Mouse (Mus musculus): ENCODE results near the gene Pdxdc1. TPM values are rescaled to one million over a fixed set of nuclear protein-coding genes. Genes with fewer than 3 reads are reported as not detected.

Pdxdc1 gene
- polyA plus RNA-seq, 1 experiment = 77.3 TPM

DNA sequence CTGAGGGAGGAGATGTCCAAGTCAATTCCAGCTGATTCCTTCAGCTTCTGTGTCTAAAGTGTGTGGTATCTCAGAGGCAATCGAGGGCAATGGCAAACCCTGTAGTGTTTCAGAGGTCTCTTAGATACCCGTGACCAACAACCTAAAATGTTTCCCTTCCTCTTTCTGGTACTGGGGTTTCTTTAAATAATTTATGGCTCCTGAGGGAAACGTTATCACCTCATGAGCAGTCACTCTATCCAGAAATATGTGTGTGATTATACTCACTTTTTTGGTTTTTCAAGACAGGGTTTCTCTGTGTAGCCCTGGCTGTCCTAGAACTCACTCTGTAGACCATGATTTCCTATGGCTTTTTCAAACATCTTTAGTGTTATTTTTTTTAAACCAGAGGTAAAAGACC is 4.4 kb upstream of the Pdxdc1 start:
- TF ChIP-seq CTCF (conservative IDR thresholded peaks at IDR 0.05; ENCODE audit: insufficient read depth, insufficient read length, low read depth, low read length) (no peak), POLR2A (IDR thresholded peaks at IDR 0.05; ENCODE audit: low read depth, low read length) (no peak)
- no peak for DNase-seq
- Histone ChIP-seq H3K4me3 (ENCODE audit: insufficient read depth, low read depth, low read length) (no peak overlapping the region), H3K4me1 (ENCODE audit: control insufficient read depth, insufficient read depth, low read length) (peaks cover 2% of the 10 kb centered on the region; the same call in 1 of the 2 replicates), H3K27ac (ENCODE audit: insufficient read depth, low read depth, low read length) (no peak overlapping the region), H3K27me3 (replicated peaks; ENCODE audit: control insufficient read depth, insufficient read depth, low read length) (no peaks in the 10 kb centered on the region), H3K36me3 (ENCODE audit: control insufficient read depth, insufficient read depth, low read length) (no peaks in the 10 kb centered on the region)
- WGBS = 66% methylated on average over 3 of the region's 3 CpGs

GRCm38 (mm10) chr16:13903488-13903887 is 557 bp upstream of the Pdxdc1 start:
- Histone ChIP-seq H3K4me3 (ENCODE audit: insufficient read depth, low read depth, low read length) (peak overlapping the region; percentile 76), H3K27ac (ENCODE audit: insufficient read depth, low read depth, low read length) (peak overlapping the region; percentile 75), H3K36me3 (ENCODE audit: control insufficient read depth, insufficient read depth, low read length) (no peaks in the 10 kb centered on the region), H3K4me1 (ENCODE audit: control insufficient read depth, insufficient read depth, low read length) (peaks cover 10% of the 10 kb centered on the region; the same call in 1 of the 2 replicates), H3K27me3 (replicated peaks; ENCODE audit: control insufficient read depth, insufficient read depth, low read length) (no peaks in the 10 kb centered on the region)
- TF ChIP-seq POLR2A (IDR thresholded peaks at IDR 0.05; ENCODE audit: low read depth, low read length) (no peak), CTCF (conservative IDR thresholded peaks at IDR 0.05; ENCODE audit: insufficient read depth, insufficient read length, low read depth, low read length) (peak; percentile 67)
- peak; percentile 88 for DNase-seq
- WGBS = 4% methylated on average over 8 of the region's 8 CpGs

- no peak for DNase-seq
- under 1% methylated on average over 30 of the region's 30 CpGs for WGBS
- Histone ChIP-seq H3K27me3 (replicated peaks; ENCODE audit: control insufficient read depth, insufficient read depth, low read length) (no peaks in the 10 kb centered on the region), H3K4me3 (ENCODE audit: insufficient read depth, low read depth, low read length) (peak overlapping the region; percentile 76), H3K4me1 (ENCODE audit: control insufficient read depth, insufficient read depth, low read length) (peaks cover 10% of the 10 kb centered on the region; the same call in 1 of the 2 replicates), H3K27ac (ENCODE audit: insufficient read depth, low read depth, low read length) (peak overlapping the region; percentile 52), H3K36me3 (ENCODE audit: control insufficient read depth, insufficient read depth, low read length) (no peaks in the 10 kb centered on the region)
- TF ChIP-seq CTCF (conservative IDR thresholded peaks at IDR 0.05; ENCODE audit: insufficient read depth, insufficient read length, low read depth, low read length) (no peak), POLR2A (IDR thresholded peaks at IDR 0.05; ENCODE audit: low read depth, low read length) (no peak)
Observed at GRCm38 (mm10) chr16:13902397-13902831, 517 bp downstream of the Pdxdc1 start.

- DNase-seq = no peak
- Histone ChIP-seq H3K27ac (ENCODE audit: insufficient read depth, low read depth, low read length) (no peak overlapping the region), H3K27me3 (replicated peaks; ENCODE audit: control insufficient read depth, insufficient read depth, low read length) (no peaks in the 10 kb centered on the region), H3K4me1 (ENCODE audit: control insufficient read depth, insufficient read depth, low read length) (peaks cover 10% of the 10 kb centered on the region; the same call in 1 of the 2 replicates), H3K36me3 (ENCODE audit: control insufficient read depth, insufficient read depth, low read length) (no peaks in the 10 kb centered on the region; the same call in 1 of the 2 replicates), H3K4me3 (ENCODE audit: insufficient read depth, low read depth, low read length) (no peak overlapping the region)
- TF ChIP-seq CTCF (conservative IDR thresholded peaks at IDR 0.05; ENCODE audit: insufficient read depth, insufficient read length, low read depth, low read length) (no peak), POLR2A (IDR thresholded peaks at IDR 0.05; ENCODE audit: low read depth, low read length) (no peak)
- 48% methylated on average over 2 of the region's 2 CpGs for WGBS
Observed at GRCm38 (mm10) chr16:13898981-13899380, 4.0 kb downstream of the Pdxdc1 start.

- H3K27me3 ChIP-seq (replicated peaks; ENCODE audit: control insufficient read depth, insufficient read depth, low read length) = no peaks in the 10 kb centered on the region
- H3K36me3 ChIP-seq (ENCODE audit: control insufficient read depth, insufficient read depth, low read length) = no peaks in the 10 kb centered on the region; the same call in 1 of the 2 replicates
- 83% methylated on average over 3 of the region's 3 CpGs for WGBS
- no peak overlapping the region for H3K27ac ChIP-seq (ENCODE audit: insufficient read depth, low read depth, low read length)
- H3K4me1 ChIP-seq (ENCODE audit: control insufficient read depth, insufficient read depth, low read length) = no peaks in the 10 kb centered on the region; the same call in 1 of the 2 replicates
- no peak for DNase-seq
- H3K4me3 ChIP-seq (ENCODE audit: insufficient read depth, low read depth, low read length) = no peak overlapping the region
- TF ChIP-seq CTCF (conservative IDR thresholded peaks at IDR 0.05; ENCODE audit: insufficient read depth, insufficient read length, low read depth, low read length) (no peak), POLR2A (IDR thresholded peaks at IDR 0.05; ENCODE audit: low read depth, low read length) (no peak)
Observed at GRCm38 (mm10) chr16:13896357-13896756, 6.6 kb downstream of the Pdxdc1 start.

DNA sequence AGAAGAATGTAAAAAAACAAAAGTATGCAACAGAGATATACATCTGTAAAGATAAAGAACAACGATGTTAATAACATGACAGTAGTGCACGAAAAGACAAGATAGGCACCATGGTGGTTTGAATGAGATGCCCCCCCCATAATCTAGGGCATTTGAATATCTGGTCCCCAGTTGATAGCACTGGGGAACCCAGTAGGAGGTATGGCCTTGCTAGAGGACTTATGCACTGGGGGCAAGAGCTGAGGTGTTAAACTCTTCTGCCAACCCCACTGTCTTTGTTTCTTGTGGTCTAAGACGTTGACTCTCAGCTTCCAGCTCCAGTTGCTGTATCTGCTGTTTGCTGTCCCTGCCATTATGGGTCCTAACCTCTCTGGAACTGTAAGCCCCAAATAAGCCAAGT is 7.2 kb downstream of the Pdxdc1 start:
- H3K4me3 ChIP-seq (ENCODE audit: insufficient read depth, low read depth, low read length) = no peak overlapping the region
- H3K27me3 ChIP-seq (replicated peaks; ENCODE audit: control insufficient read depth, insufficient read depth, low read length) = no peaks in the 10 kb centered on the region
- no peak for DNase-seq
- H3K4me1 ChIP-seq (ENCODE audit: control insufficient read depth, insufficient read depth, low read length) = no peaks in the 10 kb centered on the region; the same call in 1 of the 2 replicates
- 87% methylated on average over 3 of the region's 3 CpGs for WGBS
- H3K36me3 ChIP-seq (ENCODE audit: control insufficient read depth, insufficient read depth, low read length) = no peaks in the 10 kb centered on the region; the same call in 1 of the 2 replicates
- H3K27ac ChIP-seq (ENCODE audit: insufficient read depth, low read depth, low read length) = no peak overlapping the region
- no peak for TF ChIP-seq POLR2A (IDR thresholded peaks at IDR 0.05; ENCODE audit: low read depth, low read length)
- TF ChIP-seq CTCF (conservative IDR thresholded peaks at IDR 0.05; ENCODE audit: insufficient read depth, insufficient read length, low read depth, low read length) = no peak

- Histone ChIP-seq H3K27ac (ENCODE audit: insufficient read depth, low read depth, low read length) (no peak overlapping the region), H3K4me3 (ENCODE audit: insufficient read depth, low read depth, low read length) (no peak overlapping the region), H3K4me1 (ENCODE audit: control insufficient read depth, insufficient read depth, low read length) (no peaks in the 10 kb centered on the region; the same call in 1 of the 2 replicates), H3K36me3 (ENCODE audit: control insufficient read depth, insufficient read depth, low read length) (no peaks in the 10 kb centered on the region; the same call in 1 of the 2 replicates), H3K27me3 (replicated peaks; ENCODE audit: control insufficient read depth, insufficient read depth, low read length) (no peaks in the 10 kb centered on the region)
- TF ChIP-seq CTCF (conservative IDR thresholded peaks at IDR 0.05; ENCODE audit: insufficient read depth, insufficient read length, low read depth, low read length) (no peak), POLR2A (IDR thresholded peaks at IDR 0.05; ENCODE audit: low read depth, low read length) (no peak)
- WGBS = 15% methylated on average over 2 of the region's 2 CpGs
- DNase-seq = peak; percentile 14
Observed at GRCm38 (mm10) chr16:13894097-13894496, 8.8 kb downstream of the Pdxdc1 start.
